Mouse (Mus musculus): ENCODE results near the gene Mecom. TPM values are rescaled to one million over a fixed set of nuclear protein-coding genes. Genes with fewer than 3 reads are reported as not detected.
A peak's percentile ranks its signal among the peaks of the same experiment; 100 is the strongest.

The Mecom gene
- polyA plus RNA-seq, 1 experiment = 1.8 TPM

GRCm38 (mm10) chr3:29957365-29958236 lies 590.2 kb downstream of the Mecom start:
- H3K79me2 ChIP-seq (ENCODE audit: control insufficient read depth, insufficient read depth) = no peaks in the 10 kb centered on the region
- H3K4me2 ChIP-seq (ENCODE audit: low read depth) = no peak overlapping the region
- H3K4me3 ChIP-seq = no peak overlapping the region
- H3ac ChIP-seq (ENCODE audit: control insufficient read depth, insufficient read length) = no peak overlapping the region
- H3K27me3 ChIP-seq (ENCODE audit: control insufficient read depth, insufficient read depth, insufficient read length) = no peaks in the 10 kb centered on the region
- no peak for TF ChIP-seq REST (IDR thresholded peaks at IDR 0.05; ENCODE audit: insufficient read depth, insufficient read length)
- TF ChIP-seq MYOD1 (IDR thresholded peaks at IDR 0.05; ENCODE audit: control insufficient read depth in 1 of 3, insufficient read length in 2 of 3, low read depth in 2 of 3) = no peak
- TF ChIP-seq USF1 (IDR thresholded peaks at IDR 0.05; ENCODE audit: low read depth) = no peak
- TF ChIP-seq TCF12 (IDR thresholded peaks at IDR 0.05; ENCODE audit: insufficient read depth, poor library complexity, severe bottlenecking) = no peak
- no peak for TF ChIP-seq POLR2A (IDR thresholded peaks at IDR 0.05; ENCODE audit: insufficient read length, low read depth)
- no peak for TF ChIP-seq SRF (IDR thresholded peaks at IDR 0.05; ENCODE audit: control insufficient read depth, insufficient read length, low read depth)
- H3K36me3 ChIP-seq (ENCODE audit: control insufficient read depth, insufficient read depth) = peaks cover 6% of the 10 kb centered on the region

DNA sequence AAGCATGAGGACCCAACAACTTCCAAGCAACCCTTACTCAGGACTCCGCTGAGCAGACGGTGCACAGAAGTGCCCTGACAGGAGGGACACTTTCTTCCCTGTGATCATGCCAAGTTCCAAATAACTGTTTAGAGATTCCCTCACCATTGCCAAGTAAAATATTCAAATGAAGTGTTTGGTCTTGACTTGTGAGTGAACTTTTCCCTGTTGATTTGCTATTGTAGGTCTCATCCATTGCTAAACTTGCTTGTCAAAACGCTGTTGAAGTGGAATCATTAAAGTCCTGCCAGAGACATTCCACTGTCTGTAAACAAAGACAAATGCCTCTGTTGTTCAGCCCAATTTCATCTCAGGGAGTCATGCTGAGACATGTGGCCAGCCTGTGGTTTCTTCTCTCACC lies 594.5 kb downstream of the Mecom start:
- Histone ChIP-seq H3K36me3 (ENCODE audit: control insufficient read depth, insufficient read depth) (peaks cover 5% of the 10 kb centered on the region), H3K4me2 (ENCODE audit: low read depth) (no peak overlapping the region), H3K27me3 (ENCODE audit: control insufficient read depth, insufficient read depth, insufficient read length) (no peaks in the 10 kb centered on the region), H3ac (ENCODE audit: control insufficient read depth, insufficient read length) (no peak overlapping the region), H3K79me2 (ENCODE audit: control insufficient read depth, insufficient read depth) (no peaks in the 10 kb centered on the region), H3K4me3 (no peak overlapping the region)
- TF ChIP-seq E2F4 (IDR thresholded peaks at IDR 0.05; ENCODE audit: insufficient read depth) = no peak
- no peak for TF ChIP-seq TCF12 (IDR thresholded peaks at IDR 0.05; ENCODE audit: insufficient read depth, poor library complexity, severe bottlenecking)
- no peak for TF ChIP-seq CEBPB (IDR thresholded peaks at IDR 0.05; ENCODE audit: insufficient read depth, poor library complexity, severe bottlenecking)
- no peak for TF ChIP-seq POLR2AphosphoS2 (IDR thresholded peaks at IDR 0.05; ENCODE audit: insufficient read length, low read depth)
- no peak for TF ChIP-seq TCF3 (IDR thresholded peaks at IDR 0.05; ENCODE audit: insufficient read length, low read depth)
- no peak for TF ChIP-seq MYOG (IDR thresholded peaks at IDR 0.05; ENCODE audit: control insufficient read depth in 1 of 3, insufficient read depth in 1 of 3, insufficient read length in 2 of 3, low read depth in 2 of 3)
- TF ChIP-seq USF1 (IDR thresholded peaks at IDR 0.05; ENCODE audit: low read depth) = no peak
- TF ChIP-seq MAX (IDR thresholded peaks at IDR 0.05; ENCODE audit: low read depth) = no peak
- no peak for TF ChIP-seq MYOD1 (IDR thresholded peaks at IDR 0.05; ENCODE audit: control insufficient read depth in 1 of 3, insufficient read length in 2 of 3, low read depth in 2 of 3)
- TF ChIP-seq SRF (IDR thresholded peaks at IDR 0.05; ENCODE audit: control insufficient read depth, insufficient read length, low read depth) = no peak
- no peak for TF ChIP-seq POLR2A (IDR thresholded peaks at IDR 0.05; ENCODE audit: insufficient read length, low read depth)
- TF ChIP-seq REST (IDR thresholded peaks at IDR 0.05; ENCODE audit: insufficient read depth, insufficient read length) = no peak

GRCm38 (mm10) chr3:29950853-29951252 lies 597.0 kb downstream of the Mecom start:
- Histone ChIP-seq H3K36me3 (ENCODE audit: control insufficient read depth, insufficient read depth) (no peaks in the 10 kb centered on the region), H3K79me2 (ENCODE audit: control insufficient read depth, insufficient read depth) (no peaks in the 10 kb centered on the region), H3ac (ENCODE audit: control insufficient read depth, insufficient read length) (no peak overlapping the region), H3K27me3 (ENCODE audit: control insufficient read depth, insufficient read depth, insufficient read length) (no peaks in the 10 kb centered on the region), H3K4me3 (no peak overlapping the region), H3K4me2 (ENCODE audit: low read depth) (no peak overlapping the region)
- TF ChIP-seq MYOD1 (IDR thresholded peaks at IDR 0.05; ENCODE audit: control insufficient read depth in 1 of 3, insufficient read length in 2 of 3, low read depth in 2 of 3) (no peak), POLR2AphosphoS2 (IDR thresholded peaks at IDR 0.05; ENCODE audit: insufficient read length, low read depth) (no peak), MYOG (IDR thresholded peaks at IDR 0.05; ENCODE audit: control insufficient read depth in 1 of 3, insufficient read depth in 1 of 3, insufficient read length in 2 of 3, low read depth in 2 of 3) (no peak), CEBPB (IDR thresholded peaks at IDR 0.05; ENCODE audit: insufficient read depth, poor library complexity, severe bottlenecking) (no peak), USF1 (IDR thresholded peaks at IDR 0.05; ENCODE audit: low read depth) (no peak), REST (IDR thresholded peaks at IDR 0.05; ENCODE audit: insufficient read depth, insufficient read length) (no peak), E2F4 (IDR thresholded peaks at IDR 0.05; ENCODE audit: insufficient read depth) (no peak), TCF12 (IDR thresholded peaks at IDR 0.05; ENCODE audit: insufficient read depth, poor library complexity, severe bottlenecking) (no peak), MAX (IDR thresholded peaks at IDR 0.05; ENCODE audit: low read depth) (no peak), POLR2A (IDR thresholded peaks at IDR 0.05; ENCODE audit: insufficient read length, low read depth) (no peak)

DNA sequence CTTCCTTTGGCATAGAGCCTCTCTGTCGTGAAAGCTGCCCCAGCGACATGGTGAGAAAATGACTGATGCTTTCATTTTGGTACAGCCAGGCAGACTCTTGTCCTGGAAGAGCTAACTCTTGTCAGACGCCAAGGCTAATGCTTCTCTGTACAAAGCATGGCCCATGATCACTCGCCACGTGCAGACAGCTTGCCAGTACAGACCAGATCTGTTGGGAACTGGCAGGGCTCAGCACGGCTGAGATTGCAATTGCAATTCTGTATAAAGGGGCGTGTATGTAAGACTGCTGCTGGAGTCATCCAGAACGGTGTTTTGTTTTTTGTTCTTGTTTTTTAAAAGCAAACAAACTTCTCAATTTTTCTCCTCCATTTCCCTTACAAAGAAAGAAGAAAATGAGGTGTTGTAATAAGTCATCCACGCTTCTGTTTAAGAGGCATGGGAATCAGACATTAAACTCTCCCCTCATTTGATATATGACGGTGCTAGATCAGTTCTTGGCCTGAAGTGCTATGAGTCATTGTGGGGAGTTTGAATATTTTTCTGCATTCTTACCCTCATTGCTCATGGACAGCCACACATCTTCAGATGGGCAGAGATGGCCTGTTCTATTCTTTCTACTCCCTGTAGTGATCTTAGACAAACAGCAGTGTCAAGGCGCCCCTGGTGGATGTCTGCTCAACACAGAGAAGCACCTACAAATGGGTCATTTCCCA lies 644.1 kb downstream of the Mecom start:
- peak; percentile 45 for TF ChIP-seq MAX (IDR thresholded peaks at IDR 0.05; ENCODE audit: low read depth)
- TF ChIP-seq E2F4 (IDR thresholded peaks at IDR 0.05; ENCODE audit: insufficient read depth) = no peak
- Histone ChIP-seq H3K36me3 (ENCODE audit: control insufficient read depth, insufficient read depth) (no peaks in the 10 kb centered on the region), H3K4me3 (no peak overlapping the region), H3K27me3 (ENCODE audit: control insufficient read depth, insufficient read depth, insufficient read length) (no peaks in the 10 kb centered on the region), H3K79me2 (ENCODE audit: control insufficient read depth, insufficient read depth) (no peaks in the 10 kb centered on the region), H3K4me2 (ENCODE audit: low read depth) (peak overlapping the region; percentile 65), H3ac (ENCODE audit: control insufficient read depth, insufficient read length) (no peak overlapping the region)

Other genes starting within 250 kb of the Mecom start
- not detected for gene Actrt3, start 51.9 kb upstream of the Mecom start, polyA plus RNA-seq (2012; fragmentation: generic; extraction: Trizol)
- 4.7 TPM for gene Mynn, start 54.1 kb upstream of the Mecom start, polyA plus RNA-seq (2012; fragmentation: generic; extraction: Trizol)
- not detected for gene Lrriq4, start 96.5 kb upstream of the Mecom start, polyA plus RNA-seq (2012; fragmentation: generic; extraction: Trizol)
- not detected for gene Lrrc34, start 99.9 kb upstream of the Mecom start, polyA plus RNA-seq (2012; fragmentation: generic; extraction: Trizol)
- gene Lrrc31, start 151.8 kb upstream of the Mecom start, polyA plus RNA-seq (2012; fragmentation: generic; extraction: Trizol) = not detected
- not detected for gene Samd7, start 198.3 kb upstream of the Mecom start, polyA plus RNA-seq (2012; fragmentation: generic; extraction: Trizol)
- gene Sec62, start 244.9 kb upstream of the Mecom start, polyA plus RNA-seq (2012; fragmentation: generic; extraction: Trizol) = 19.5 TPM